Mouse (Mus musculus): ENCODE measurements around the gene Polg. TPM values are rescaled to one million over a fixed set of nuclear protein-coding genes. Genes with fewer than 3 reads are reported as not detected.

The Polg gene
- polyA plus RNA-seq, 2 experiments: 37.6 to 59.8 TPM

DNA sequence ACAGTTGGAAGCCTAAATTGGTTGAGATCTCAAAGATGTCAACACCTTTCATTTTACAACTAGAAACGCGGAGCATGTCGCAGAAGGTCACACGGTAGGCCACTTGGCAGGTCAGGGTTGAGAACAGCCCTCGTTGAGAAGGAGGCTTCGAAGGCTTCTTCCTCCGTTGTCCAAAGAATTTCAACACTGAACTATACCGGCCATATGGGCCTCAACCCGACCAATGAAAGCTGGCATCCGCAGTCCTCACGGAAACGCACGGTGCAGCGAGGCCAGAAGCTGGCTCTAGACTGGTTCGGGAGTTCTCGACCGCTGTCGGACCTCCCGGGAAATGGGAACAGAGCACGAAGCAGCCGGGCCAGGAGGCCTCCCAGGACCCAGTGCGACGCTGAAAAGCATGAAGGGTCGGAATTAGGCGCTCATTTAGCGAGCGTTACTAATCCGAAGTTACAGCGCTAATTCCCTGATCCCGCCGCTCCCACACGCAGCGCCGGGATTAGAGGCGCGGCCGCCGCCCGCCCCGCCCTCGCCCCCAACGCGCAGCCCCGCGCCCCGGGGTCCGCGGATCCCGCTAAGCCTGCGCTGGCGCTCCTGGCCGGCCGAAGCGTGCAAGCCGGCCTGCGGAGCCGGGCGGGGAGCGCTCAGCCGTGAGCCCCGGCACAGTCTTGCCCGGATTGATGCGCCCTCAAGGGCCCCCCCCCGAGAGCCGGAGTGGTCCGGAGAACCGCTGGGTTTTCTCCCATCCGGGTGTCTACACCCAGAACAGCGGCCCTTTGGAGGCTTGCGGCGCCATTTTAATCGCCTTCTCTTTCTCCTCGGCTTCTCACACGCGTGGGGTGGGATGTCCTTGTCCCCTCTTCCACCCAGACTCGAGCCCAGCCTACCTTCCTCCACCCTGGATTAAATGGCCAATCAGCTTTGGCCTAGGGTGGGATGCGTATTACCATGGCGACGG lies 42.4 kb upstream of the Polg start:
- H3K9me3 ChIP-seq (ENCODE audit: control insufficient read depth, low read length): no peaks in the 10 kb centered on the region
- H3K36me3 ChIP-seq (ENCODE audit: control insufficient read depth, insufficient read depth, low read length): no peaks in the 10 kb centered on the region
- H3K4me2 ChIP-seq (replicated peaks; ENCODE audit: low read depth, low read length, severe bottlenecking): peak overlapping the region; percentile 45
- no peak for DNase-seq (ENCODE audit: low spot score)
- no peak for TF ChIP-seq POLR2A (IDR thresholded peaks at IDR 0.05; ENCODE audit: borderline replicate concordance, extremely low read depth, insufficient read depth, insufficient read length)
- 2% methylated on average over 74 of the region's 79 CpGs for WGBS
- peaks cover 100% of the 10 kb centered on the region for H3K27me3 ChIP-seq (ENCODE audit: control insufficient read depth, insufficient read depth, low read length)
- 0 out of 2 replicates have a peak, but pooled peaks cover 6% of the 10 kb centered on the region for H3K4me1 ChIP-seq (ENCODE audit: control insufficient read depth, insufficient read depth, low read length)
- no peak for ATAC-seq (ENCODE audit: low FRiP score, low read depth)
- H3K9ac ChIP-seq (ENCODE audit: low read depth, low read length, severe bottlenecking): no peak overlapping the region
- H3K27ac ChIP-seq (replicated peaks; ENCODE audit: low read depth, low read length): no peak overlapping the region
- H3K4me3 ChIP-seq (replicated peaks; ENCODE audit: low read length): peak overlapping the region; percentile 28

DNA sequence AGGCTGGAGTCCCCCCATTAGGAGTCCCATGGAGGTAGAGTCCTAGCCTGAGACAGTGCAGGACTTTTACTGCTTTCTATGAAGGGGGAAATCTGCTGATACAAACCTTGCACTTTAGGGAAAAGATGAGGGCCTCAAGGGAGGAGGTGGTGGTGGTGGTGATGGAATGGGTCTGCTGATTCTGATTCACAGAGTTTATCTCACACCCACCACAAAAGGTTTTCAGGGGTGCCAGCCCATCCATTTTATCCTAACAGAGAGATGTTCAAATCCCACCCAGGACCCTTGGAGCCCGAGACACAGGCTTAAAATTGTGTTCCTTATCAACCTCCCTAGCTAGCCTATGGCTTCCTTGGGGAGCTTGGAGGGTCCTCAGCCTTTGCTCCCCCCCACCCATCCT lies 41.6 kb upstream of the Polg start:
- no peak overlapping the region for H3K4me2 ChIP-seq (replicated peaks; ENCODE audit: low read depth, low read length, severe bottlenecking)
- H3K9ac ChIP-seq (ENCODE audit: low read depth, low read length, severe bottlenecking): no peak overlapping the region
- H3K4me3 ChIP-seq (replicated peaks; ENCODE audit: low read length): no peak overlapping the region
- ATAC-seq (ENCODE audit: low FRiP score, low read depth): no peak
- no peaks in the 10 kb centered on the region for H3K36me3 ChIP-seq (ENCODE audit: control insufficient read depth, insufficient read depth, low read length)
- 27% methylated on average over 1 of the region's 1 CpGs for WGBS
- H3K9me3 ChIP-seq (ENCODE audit: control insufficient read depth, low read length): no peaks in the 10 kb centered on the region
- H3K27me3 ChIP-seq (ENCODE audit: control insufficient read depth, insufficient read depth, low read length): peaks cover 100% of the 10 kb centered on the region
- no peak overlapping the region for H3K27ac ChIP-seq (replicated peaks; ENCODE audit: low read depth, low read length)
- no peak for DNase-seq (ENCODE audit: low spot score)
- TF ChIP-seq POLR2A (IDR thresholded peaks at IDR 0.05; ENCODE audit: borderline replicate concordance, extremely low read depth, insufficient read depth, insufficient read length): no peak
- H3K4me1 ChIP-seq (ENCODE audit: control insufficient read depth, insufficient read depth, low read length): 0 out of 2 replicates have a peak, but pooled peaks cover 6% of the 10 kb centered on the region

DNA sequence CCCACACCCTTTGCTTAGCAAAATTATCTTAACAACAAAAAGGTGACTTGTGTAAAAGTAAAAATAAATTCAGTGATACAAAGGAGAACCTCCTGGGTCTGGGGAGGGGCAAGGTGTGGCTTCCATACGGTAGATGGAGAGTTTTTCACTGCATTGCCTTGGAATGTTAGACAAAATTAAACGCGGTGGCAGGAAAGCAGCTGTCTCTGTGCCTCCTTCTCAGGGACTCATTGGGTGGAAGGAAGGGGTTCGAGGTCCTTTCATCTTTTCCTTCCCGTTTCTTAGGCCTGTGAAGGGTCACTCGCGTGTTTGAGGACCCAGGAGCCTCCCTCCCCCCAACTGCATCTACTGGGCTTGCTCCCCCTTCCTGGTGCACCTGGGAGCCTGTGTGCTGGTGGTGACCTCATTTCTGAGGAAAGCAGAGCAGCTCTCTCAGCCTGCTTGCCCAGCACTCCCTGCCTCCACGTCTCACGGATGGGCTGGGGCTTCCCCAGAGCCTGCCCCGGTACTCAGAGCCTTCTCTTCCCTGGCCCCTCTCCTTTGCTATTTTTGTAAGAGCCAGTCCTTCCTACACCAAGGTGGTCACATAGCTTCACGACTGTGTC lies 41.0 kb upstream of the Polg start:
- H3K9ac ChIP-seq (ENCODE audit: low read depth, low read length, severe bottlenecking): no peak overlapping the region
- no peak for TF ChIP-seq POLR2A (IDR thresholded peaks at IDR 0.05; ENCODE audit: borderline replicate concordance, extremely low read depth, insufficient read depth, insufficient read length)
- no peaks in the 10 kb centered on the region for H3K9me3 ChIP-seq (ENCODE audit: control insufficient read depth, low read length)
- H3K27me3 ChIP-seq (ENCODE audit: control insufficient read depth, insufficient read depth, low read length): peaks cover 100% of the 10 kb centered on the region
- H3K4me2 ChIP-seq (replicated peaks; ENCODE audit: low read depth, low read length, severe bottlenecking): no peak overlapping the region
- H3K27ac ChIP-seq (replicated peaks; ENCODE audit: low read depth, low read length): no peak overlapping the region
- 0 out of 2 replicates have a peak, but pooled peaks cover 6% of the 10 kb centered on the region for H3K4me1 ChIP-seq (ENCODE audit: control insufficient read depth, insufficient read depth, low read length)
- ATAC-seq (ENCODE audit: low FRiP score, low read depth): no peak
- H3K4me3 ChIP-seq (replicated peaks; ENCODE audit: low read length): no peak overlapping the region
- no peak for DNase-seq (ENCODE audit: low spot score)
- under 1% methylated on average over 11 of the region's 11 CpGs for WGBS
- no peaks in the 10 kb centered on the region for H3K36me3 ChIP-seq (ENCODE audit: control insufficient read depth, insufficient read depth, low read length)

DNA sequence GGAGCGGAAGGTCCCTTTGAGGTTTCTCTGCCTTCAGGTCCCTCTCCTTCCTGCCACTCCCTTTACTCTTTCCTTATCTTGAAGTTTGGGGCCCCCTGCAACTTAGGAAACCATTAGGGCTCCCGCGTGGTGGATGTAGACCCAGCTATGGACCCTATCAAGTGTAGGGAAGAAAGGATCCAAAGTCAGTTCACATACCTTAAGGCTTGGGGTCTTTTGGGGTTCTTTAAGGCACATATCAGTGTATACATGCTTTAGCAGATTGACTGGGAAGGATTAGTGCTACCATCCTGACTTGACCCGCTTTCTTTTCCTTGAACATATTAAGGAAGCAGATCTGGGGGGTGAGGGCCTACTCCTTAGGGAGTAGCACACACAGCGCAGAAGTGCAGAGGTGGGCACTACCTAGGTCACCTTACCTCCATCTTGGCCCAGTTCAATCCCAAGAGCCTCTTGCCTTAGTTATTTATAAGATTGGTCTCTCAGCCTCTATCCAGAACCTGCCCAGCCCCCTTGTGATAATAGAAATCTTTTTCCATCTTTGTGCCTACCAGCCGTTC lies 40.4 kb upstream of the Polg start:
- Histone ChIP-seq H3K9me3 (ENCODE audit: control insufficient read depth, low read length) (no peaks in the 10 kb centered on the region), H3K27ac (replicated peaks; ENCODE audit: low read depth, low read length) (no peak overlapping the region), H3K9ac (ENCODE audit: low read depth, low read length, severe bottlenecking) (no peak overlapping the region), H3K4me2 (replicated peaks; ENCODE audit: low read depth, low read length, severe bottlenecking) (no peak overlapping the region), H3K36me3 (ENCODE audit: control insufficient read depth, insufficient read depth, low read length) (no peaks in the 10 kb centered on the region), H3K4me1 (ENCODE audit: control insufficient read depth, insufficient read depth, low read length) (0 out of 2 replicates have a peak, but pooled peaks cover 6% of the 10 kb centered on the region), H3K27me3 (ENCODE audit: control insufficient read depth, insufficient read depth, low read length) (peaks cover 100% of the 10 kb centered on the region), H3K4me3 (replicated peaks; ENCODE audit: low read length) (no peak overlapping the region)
- no peak for TF ChIP-seq POLR2A (IDR thresholded peaks at IDR 0.05; ENCODE audit: borderline replicate concordance, extremely low read depth, insufficient read depth, insufficient read length)
- 5% methylated on average over 6 of the region's 6 CpGs for WGBS
- no peak for DNase-seq (ENCODE audit: low spot score)
- no peak for ATAC-seq (ENCODE audit: low FRiP score, low read depth)

DNA sequence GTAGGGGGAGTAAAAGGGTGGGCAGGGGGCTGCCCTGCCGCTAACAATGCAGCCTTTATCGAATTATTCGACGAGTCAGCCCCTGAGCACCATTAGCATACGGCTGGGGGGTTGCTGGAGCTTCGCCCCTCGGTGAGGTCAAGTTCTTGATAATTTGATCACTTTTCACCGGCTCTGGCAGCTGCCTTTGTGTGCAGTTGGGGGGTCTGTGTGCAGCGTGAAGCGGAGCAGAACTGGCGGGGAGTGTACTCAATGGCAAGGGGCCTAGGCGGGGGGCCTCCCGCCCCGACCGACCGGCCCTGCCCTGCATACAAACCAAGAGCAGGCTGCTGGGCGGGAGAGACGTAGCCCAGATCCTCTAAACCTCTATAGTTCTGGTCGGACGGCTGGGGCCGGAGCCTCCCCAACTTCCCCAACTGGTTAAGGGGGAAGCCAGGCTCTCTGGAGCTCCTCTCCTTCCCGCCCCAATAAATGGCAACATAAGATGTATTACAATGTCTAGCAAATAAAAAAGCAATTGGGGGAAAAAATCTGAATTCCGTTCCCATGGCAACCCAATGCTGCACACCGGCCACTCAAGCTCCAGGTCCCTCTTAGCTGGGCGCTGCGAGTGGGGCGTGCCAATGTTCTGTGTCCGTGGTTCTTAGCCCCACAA lies 39.8 kb upstream of the Polg start:
- Histone ChIP-seq H3K4me2 (replicated peaks; ENCODE audit: low read depth, low read length, severe bottlenecking) (no peak overlapping the region), H3K9me3 (ENCODE audit: control insufficient read depth, low read length) (no peaks in the 10 kb centered on the region), H3K4me3 (replicated peaks; ENCODE audit: low read length) (no peak overlapping the region), H3K9ac (ENCODE audit: low read depth, low read length, severe bottlenecking) (no peak overlapping the region), H3K36me3 (ENCODE audit: control insufficient read depth, insufficient read depth, low read length) (no peaks in the 10 kb centered on the region), H3K27ac (replicated peaks; ENCODE audit: low read depth, low read length) (no peak overlapping the region), H3K27me3 (ENCODE audit: control insufficient read depth, insufficient read depth, low read length) (peaks cover 100% of the 10 kb centered on the region), H3K4me1 (ENCODE audit: control insufficient read depth, insufficient read depth, low read length) (0 out of 2 replicates have a peak, but pooled peaks cover 6% of the 10 kb centered on the region)
- DNase-seq (ENCODE audit: low spot score) (no peak), ATAC-seq (ENCODE audit: low FRiP score, low read depth) (no peak)
- WGBS: under 1% methylated on average over 28 of the region's 28 CpGs
- no peak for TF ChIP-seq POLR2A (IDR thresholded peaks at IDR 0.05; ENCODE audit: borderline replicate concordance, extremely low read depth, insufficient read depth, insufficient read length)

All from limb, embryonic 14.5 days (tissue).